Mouse (Mus musculus) embryonic facial prominence, embryonic 11.5 days (tissue): ENCODE results near the gene Arhgef15. TPM values are rescaled to one million over a fixed set of nuclear protein-coding genes. Genes with fewer than 3 reads are reported as not detected.

Source experiments
- ATAC-seq: fragments of 200-750 bp; cut with Nextera tagmentation; replicated peaks from 2 replicates; pipeline ENCODE4 v1.8.0; 2017; ENCODE audit warnings: low read depth; ENCODE audit not compliant: insufficient number of reproducible peaks, low FRiP score, low TSS enrichment
- DNase-seq: peaks from one replicate; pipeline ENCODE4 v3.0.0-alpha.2; 2015; ENCODE audit warnings: low spot score
- H3K27ac ChIP-seq: fragments of 300-500 bp; sonication (generic); replicated peaks from 2 replicates; pipeline ENCODE4 v1.5.1; 2014; ENCODE audit warnings: mild to moderate bottlenecking, low read depth, low read length, control low read depth
- H3K27me3 ChIP-seq: fragments of 300-500 bp; sonication (generic); 2 replicates; pipeline ENCODE4 v1.6.1; 2014; ENCODE audit warnings: mild to moderate bottlenecking, low read length, moderate library complexity, mixed read lengths; ENCODE audit not compliant: control insufficient read depth, insufficient read depth
- H3K36me3 ChIP-seq: fragments of 300-500 bp; sonication (generic); replicated peaks from 2 replicates; pipeline ENCODE4 v1.6.1; 2014; ENCODE audit warnings: low read depth, mild to moderate bottlenecking, low read length, moderate library complexity, mixed read lengths; ENCODE audit not compliant: control insufficient read depth, insufficient read depth
- H3K4me1 ChIP-seq: fragments of 300-500 bp; sonication (generic); 2 replicates; pipeline ENCODE4 v1.6.1; 2014; ENCODE audit warnings: low read length, mixed read lengths; ENCODE audit not compliant: control insufficient read depth, insufficient read depth
- H3K4me2 ChIP-seq: fragments of 300-500 bp; sonication (generic); 2 replicates; pipeline ENCODE4 v1.6.1; 2014; ENCODE audit warnings: low read depth, mild to moderate bottlenecking, control low read depth, low read length, moderate library complexity
- H3K4me3 ChIP-seq: fragments of 300-500 bp; sonication (generic); 2 replicates; pipeline ENCODE4 v1.5.1; 2014; ENCODE audit warnings: low read depth, low read length, control low read depth
- H3K9ac ChIP-seq: fragments of 300-500 bp; sonication (generic); replicated peaks from 2 replicates; pipeline ENCODE4 v1.6.1; 2014; ENCODE audit warnings: mild to moderate bottlenecking, control low read depth, low read length
- H3K9me3 ChIP-seq: fragments of 300-500 bp; sonication (generic); replicated peaks from 2 replicates; pipeline ENCODE4 v1.6.1; 2016; ENCODE audit warnings: mild to moderate bottlenecking, low read length, inconsistent platforms, mixed read lengths; ENCODE audit not compliant: control insufficient read depth
- WGBS: fragments of 180-500 bp; shearing (Covaris S2); extraction: QIAGEN DNeasy Blood & Tissue Kit; methylation state at CpG from one replicate; pipeline ENCODE4 v1.1.7; 2014; 5-methylcytosine and 5-hydroxymethylcytosine counted together
- microRNA-seq: library from miRNA; unstranded; fragments of <30 nt; microRNA quantifications from one replicate; pipeline ENCODE4, GENCODE M21; 2016; ENCODE audit warnings: borderline number of aligned reads
- polyA plus RNA-seq: library from polyadenylated mRNA; unstranded; fragments of >200 nt; fragmentation: Nextera tagmentation; extraction: Ambion mirVana; gene quantifications from 2 replicates; pipeline ENCODE4 v1.2.1, GENCODE M21; 2014

Arhgef15 gene
- polyA plus RNA-seq, 1 experiment from 2014 or later: 4.5 TPM

GRCm38 (mm10) chr11:68893911-68894464, 63.3 kb downstream of the Arhgef15 start:
- DNase-seq (no peak), ATAC-seq (no peak; the same call in 1 of the 2 replicates)
- H3K4me2 ChIP-seq: no peak overlapping the region
- no peaks in the 10 kb centered on the region for H3K36me3 ChIP-seq
- H3K9ac ChIP-seq: no peak overlapping the region
- H3K27ac ChIP-seq: no peak overlapping the region
- H3K27me3 ChIP-seq: no peaks in the 10 kb centered on the region
- H3K4me1 ChIP-seq: no peaks in the 10 kb centered on the region
- H3K9me3 ChIP-seq: no peaks in the 10 kb centered on the region
- WGBS: 67% methylated on average over 12 of the region's 12 CpGs
- no peak overlapping the region for H3K4me3 ChIP-seq

Small RNA genes lying within 50 kb of the gene (microRNA-seq; reads per million reads assigned to microRNA genes)
- gene Mir3062: 12.7 reads per million, percentile 14 among the genes with 10 or more reads in this experiment

Other genes with a start within 250 kb of the Arhgef15 start
- 53.2 and 54.4 TPM in 2 replicates for gene Ndel1, start 85.6 kb downstream of the Arhgef15 start, polyA plus RNA-seq
- gene Rnf222, start 68.9 kb downstream of the Arhgef15 start, polyA plus RNA-seq: 0.11 TPM in 1 of 2 replicates, not detected in the other
- 978 and 1,011 TPM in 2 replicates for gene Rpl26, start 55.9 kb downstream of the Arhgef15 start, polyA plus RNA-seq
- gene Odf4, start 30.4 kb downstream of the Arhgef15 start, polyA plus RNA-seq: not detected in 2 replicates
- gene Slc25a35, start 10.7 kb upstream of the Arhgef15 start, polyA plus RNA-seq: 2.0 and 2.4 TPM in 2 replicates
- gene Rangrf, start 17.7 kb upstream of the Arhgef15 start, polyA plus RNA-seq: 69.2 and 71.2 TPM in 2 replicates
- 34.4 and 34.8 TPM in 2 replicates for gene Pfas, start 51.0 kb upstream of the Arhgef15 start, polyA plus RNA-seq
- gene Ctc1, start 58.4 kb upstream of the Arhgef15 start, polyA plus RNA-seq: 63.2 and 68.3 TPM in 2 replicates
- 162 and 175 TPM in 2 replicates for gene Aurkb, start 88.2 kb upstream of the Arhgef15 start, polyA plus RNA-seq
- gene Borcs6, start 102.2 kb upstream of the Arhgef15 start, polyA plus RNA-seq: 6.4 and 7.7 TPM in 2 replicates
- 40.4 and 43.1 TPM in 2 replicates for gene Tmem107, start 113.3 kb upstream of the Arhgef15 start, polyA plus RNA-seq
- 48.8 and 61.9 TPM in 2 replicates for gene Vamp2, start 131.0 kb upstream of the Arhgef15 start, polyA plus RNA-seq
- gene Per1, start 137.7 kb upstream of the Arhgef15 start, polyA plus RNA-seq: 5.5 and 6.5 TPM in 2 replicates
- 0.11 TPM in 1 of 2 replicates, not detected in the other for gene Hes7, start 162.9 kb upstream of the Arhgef15 start, polyA plus RNA-seq
- gene 9130213A22Rik, start 165.1 kb upstream of the Arhgef15 start, polyA plus RNA-seq: not detected in 2 replicates
- 0.25 and 0.88 TPM in 2 replicates for gene Aloxe3, start 168.4 kb upstream of the Arhgef15 start, polyA plus RNA-seq
- gene Alox12b, start 199.5 kb upstream of the Arhgef15 start, polyA plus RNA-seq: 0.20 and 0.27 TPM in 2 replicates
- not detected in 2 replicates for gene Alox8, start 240.4 kb upstream of the Arhgef15 start, polyA plus RNA-seq